Mouse (Mus musculus) hindbrain, embryonic 14.5 days (tissue): ENCODE data around the gene Fads6. TPM values are rescaled to one million over a fixed set of nuclear protein-coding genes. Genes with fewer than 3 reads are reported as not detected.

ENCODE experiments used
- ATAC-seq: fragments of 200-750 bp; cut with Nextera tagmentation; 2 replicates; pipeline ENCODE4 v1.8.0; 2017; ENCODE audit warnings: moderate number of reproducible peaks, mild to moderate bottlenecking, moderate TSS enrichment, moderate library complexity; ENCODE audit not compliant: low FRiP score
- DNase-seq: peaks from one replicate; pipeline ENCODE4 v3.0.0-alpha.2; 2015; ENCODE audit warnings: low spot score
- H3K27ac ChIP-seq: fragments of 300-500 bp; sonication (generic); 2 replicates; pipeline ENCODE4 v1.5.1; 2014; ENCODE audit warnings: mild to moderate bottlenecking, moderate library complexity
- H3K27me3 ChIP-seq: fragments of 300-500 bp; sonication (generic); 2 replicates; pipeline ENCODE4 v1.6.1; 2014; ENCODE audit warnings: mild to moderate bottlenecking, low read length, mixed read lengths; ENCODE audit not compliant: control insufficient read depth, insufficient read depth
- H3K36me3 ChIP-seq: fragments of 300-500 bp; sonication (generic); replicated peaks from 2 replicates; pipeline ENCODE4 v1.6.1; 2014; ENCODE audit not compliant: control insufficient read depth, insufficient read depth
- H3K4me1 ChIP-seq: fragments of 300-500 bp; sonication (generic); replicated peaks from 2 replicates; pipeline ENCODE4 v1.6.1; 2014; ENCODE audit warnings: antibody characterized with exemption, low read length, mixed read lengths; ENCODE audit not compliant: control insufficient read depth, insufficient read depth
- H3K4me2 ChIP-seq: fragments of 300-500 bp; sonication (generic); replicated peaks from 2 replicates; pipeline ENCODE4 v1.6.1; 2014; ENCODE audit warnings: mild to moderate bottlenecking, moderate library complexity
- H3K4me3 ChIP-seq: fragments of 300-500 bp; sonication (generic); replicated peaks from 2 replicates; pipeline ENCODE4 v1.5.1; 2014; ENCODE audit warnings: mild to moderate bottlenecking, low read length
- H3K9ac ChIP-seq: fragments of 300-500 bp; sonication (generic); 2 replicates; pipeline ENCODE4 v1.6.1; 2014
- H3K9me3 ChIP-seq: fragments of 300-500 bp; sonication (generic); 2 replicates; pipeline ENCODE4 v1.6.1; 2016; ENCODE audit warnings: low read length; ENCODE audit not compliant: control insufficient read depth
- WGBS: fragments of 180-500 bp; shearing (Covaris S2); extraction: QIAGEN DNeasy Blood & Tissue Kit; methylation state at CpG from one replicate; pipeline ENCODE4 v1.1.7; 2014; 5-methylcytosine and 5-hydroxymethylcytosine counted together
- polyA plus RNA-seq: library from polyadenylated mRNA; unstranded; fragments of >200 nt; fragmentation: Nextera tagmentation; extraction: Ambion mirVana; gene quantifications from 2 replicates; pipeline ENCODE4 v1.2.1, GENCODE M21; 2014

Gene Fads6
- polyA plus RNA-seq, 1 experiment from 2014 or later = 1.4 TPM

GRCm38 (mm10) chr11:115275954-115276353, 21.5 kb downstream of the Fads6 start:
- 0 out of 2 replicates have a peak, but pooled peaks cover 7% of the 10 kb centered on the region for H3K36me3 ChIP-seq
- peak overlapping the region; percentile 65 for H3K4me2 ChIP-seq
- peak overlapping the region; percentile 59 for H3K9ac ChIP-seq
- DNase-seq = no peak
- ATAC-seq = no peak
- peaks cover 18% of the 10 kb centered on the region for H3K4me1 ChIP-seq
- WGBS = 63% methylated on average over 3 of the region's 3 CpGs
- H3K27me3 ChIP-seq = no peaks in the 10 kb centered on the region
- H3K9me3 ChIP-seq = no peaks in the 10 kb centered on the region
- peak overlapping the region; percentile 85; the same call in 1 of the 2 replicates for H3K27ac ChIP-seq
- H3K4me3 ChIP-seq = peak overlapping the region; percentile 54

- DNase-seq (no peak), ATAC-seq (no peak)
- H3K4me3 ChIP-seq = peak overlapping the region; percentile 54; the same call in 1 of the 2 replicates
- peaks cover 18% of the 10 kb centered on the region for H3K4me1 ChIP-seq
- no peak overlapping the region for H3K27ac ChIP-seq
- H3K9ac ChIP-seq = peak overlapping the region; percentile 59
- H3K4me2 ChIP-seq = peak overlapping the region; percentile 65
- H3K27me3 ChIP-seq = no peaks in the 10 kb centered on the region
- no peaks in the 10 kb centered on the region for H3K9me3 ChIP-seq
- WGBS = 94% methylated on average over 6 of the region's 6 CpGs
- H3K36me3 ChIP-seq = 0 out of 2 replicates have a peak, but pooled peaks cover 7% of the 10 kb centered on the region
Measured at GRCm38 (mm10) chr11:115275509-115275908, 22.0 kb downstream of the Fads6 start.

- Histone ChIP-seq H3K9me3 (no peaks in the 10 kb centered on the region), H3K36me3 (0 out of 2 replicates have a peak, but pooled peaks cover 8% of the 10 kb centered on the region), H3K27ac (no peak overlapping the region), H3K9ac (no peak overlapping the region), H3K27me3 (no peaks in the 10 kb centered on the region), H3K4me3 (no peak overlapping the region), H3K4me2 (no peak overlapping the region), H3K4me1 (peaks cover 18% of the 10 kb centered on the region)
- 90% methylated on average over 6 of the region's 6 CpGs for WGBS
- ATAC-seq (no peak), DNase-seq (no peak)
Measured at GRCm38 (mm10) chr11:115274771-115275170, 22.7 kb downstream of the Fads6 start.

- peaks cover 14% of the 10 kb centered on the region; the same call in 1 of the 2 replicates for H3K36me3 ChIP-seq
- no peak overlapping the region for H3K4me3 ChIP-seq
- ATAC-seq (no peak), DNase-seq (no peak)
- WGBS = 88% methylated on average over 7 of the region's 7 CpGs
- no peak overlapping the region for H3K4me2 ChIP-seq
- H3K4me1 ChIP-seq = peaks cover 18% of the 10 kb centered on the region
- H3K9ac ChIP-seq = no peak overlapping the region
- no peak overlapping the region for H3K27ac ChIP-seq
- no peaks in the 10 kb centered on the region for H3K9me3 ChIP-seq
- H3K27me3 ChIP-seq = peaks cover 6% of the 10 kb centered on the region
Measured at GRCm38 (mm10) chr11:115274178-115274577, 23.3 kb downstream of the Fads6 start.

GRCm38 (mm10) chr11:115273735-115274134, 23.7 kb downstream of the Fads6 start:
- ATAC-seq = no peak
- Histone ChIP-seq H3K27me3 (peaks cover 10% of the 10 kb centered on the region), H3K9me3 (no peaks in the 10 kb centered on the region), H3K9ac (no peak overlapping the region), H3K4me2 (no peak overlapping the region), H3K4me1 (peaks cover 18% of the 10 kb centered on the region), H3K4me3 (no peak overlapping the region), H3K27ac (no peak overlapping the region), H3K36me3 (peaks cover 18% of the 10 kb centered on the region)
- DNase-seq = no peak
- WGBS = 72% methylated on average over 7 of the region's 7 CpGs

- Histone ChIP-seq H3K4me3 (no peak overlapping the region), H3K27ac (no peak overlapping the region), H3K4me1 (peaks cover 18% of the 10 kb centered on the region), H3K9me3 (no peaks in the 10 kb centered on the region), H3K27me3 (peaks cover 18% of the 10 kb centered on the region), H3K4me2 (no peak overlapping the region), H3K36me3 (peaks cover 25% of the 10 kb centered on the region), H3K9ac (no peak overlapping the region)
- 69% methylated on average over 10 of the region's 10 CpGs for WGBS
- no peak for ATAC-seq
- DNase-seq = no peak
Measured at GRCm38 (mm10) chr11:115272894-115273498, 24.5 kb downstream of the Fads6 start.

GRCm38 (mm10) chr11:115271481-115271880, 26.0 kb downstream of the Fads6 start:
- H3K27me3 ChIP-seq = peaks cover 32% of the 10 kb centered on the region

GRCm38 (mm10) chr11:115271052-115271451, 26.4 kb downstream of the Fads6 start:
- Histone ChIP-seq H3K27me3 (peaks cover 37% of the 10 kb centered on the region), H3K9me3 (no peaks in the 10 kb centered on the region), H3K9ac (no peak overlapping the region), H3K4me2 (no peak overlapping the region), H3K4me3 (no peak overlapping the region), H3K27ac (no peak overlapping the region), H3K4me1 (peaks cover 20% of the 10 kb centered on the region), H3K36me3 (peaks cover 27% of the 10 kb centered on the region)
- no peak for DNase-seq
- no peak for ATAC-seq
- 86% methylated on average over 9 of the region's 9 CpGs for WGBS

More at GRCm38 (mm10) chr11:115271481-115271880, 26.0 kb downstream of the Fads6 start:
- ATAC-seq = no peak
- WGBS = 72% methylated on average over 10 of the region's 10 CpGs
- no peak overlapping the region for H3K4me3 ChIP-seq
- H3K4me1 ChIP-seq = peaks cover 21% of the 10 kb centered on the region
- H3K27ac ChIP-seq = no peak overlapping the region
- H3K9me3 ChIP-seq = no peaks in the 10 kb centered on the region
- DNase-seq = no peak
- peaks cover 27% of the 10 kb centered on the region for H3K36me3 ChIP-seq
- H3K4me2 ChIP-seq = no peak overlapping the region
- no peak overlapping the region for H3K9ac ChIP-seq

GRCm38 (mm10) chr11:115270148-115270861, 27.2 kb downstream of the Fads6 start:
- peaks cover 12% of the 10 kb centered on the region for H3K4me1 ChIP-seq
- H3K9ac ChIP-seq = no peak overlapping the region
- no peak overlapping the region for H3K4me3 ChIP-seq
- 32% methylated on average over 19 of the region's 19 CpGs for WGBS
- H3K9me3 ChIP-seq = no peaks in the 10 kb centered on the region
- DNase-seq = peak; percentile 89
- no peak for ATAC-seq
- H3K27ac ChIP-seq = no peak overlapping the region
- H3K4me2 ChIP-seq = no peak overlapping the region
- H3K36me3 ChIP-seq = peaks cover 27% of the 10 kb centered on the region
- H3K27me3 ChIP-seq = peaks cover 44% of the 10 kb centered on the region
